Mouse (Mus musculus) small intestine, adult 2 months (tissue): ENCODE results near the gene Vamp1. TPM values are rescaled to one million over a fixed set of nuclear protein-coding genes. Genes with fewer than 3 reads are reported as not detected.
A peak's percentile ranks its signal among the peaks of the same experiment; 100 is the strongest.

Source experiments
- H3K27ac ChIP-seq: fragments of 200-500 bp; 2 replicates; pipeline ENCODE4 v1.5.1; 2012; ENCODE audit warnings: low read depth, low read length, control low read depth, inconsistent platforms; ENCODE audit not compliant: insufficient read depth
- H3K27me3 ChIP-seq: fragments of 200-500 bp; 2 replicates; pipeline ENCODE4 v1.6.1; 2012; ENCODE audit warnings: mild to moderate bottlenecking, moderate library complexity, low read length, inconsistent platforms; ENCODE audit not compliant: control insufficient read depth, insufficient read depth
- H3K36me3 ChIP-seq: fragments of 200-500 bp; 2 replicates; pipeline ENCODE4 v1.6.1; 2012; ENCODE audit warnings: mild to moderate bottlenecking, low read length, control low read depth, inconsistent platforms; ENCODE audit not compliant: control insufficient read depth, insufficient read depth
- H3K4me1 ChIP-seq: fragments of 200-500 bp; 2 replicates; pipeline ENCODE4 v1.6.1; 2012; ENCODE audit warnings: low read length, inconsistent platforms, mixed read lengths; ENCODE audit not compliant: control insufficient read depth, insufficient read depth, insufficient read length
- H3K4me3 ChIP-seq: fragments of 200-500 bp; 2 replicates; pipeline ENCODE4 v1.5.1; 2012; ENCODE audit warnings: low read depth, mild to moderate bottlenecking, control low read depth, inconsistent platforms, low read length, moderate library complexity
- CTCF ChIP-seq: fragments of 200-500 bp; IDR thresholded peaks from 2 replicates; pipeline ENCODE4 v1.5.1; 2012; ENCODE audit warnings: low read depth, mild to moderate bottlenecking, control low read depth, inconsistent platforms, low read length, moderate library complexity, mixed read lengths; ENCODE audit not compliant: insufficient replicate concordance, insufficient read length; ENCODE audit errors: extremely low read depth
- POLR2A ChIP-seq: fragments of 200-500 bp; IDR thresholded peaks from 2 replicates; pipeline ENCODE4 v1.6.1; 2012; ENCODE audit warnings: low read depth, mild to moderate bottlenecking, control low read depth, inconsistent platforms, low read length, moderate library complexity
- WGBS: fragments of 180-500 bp; shearing (Covaris S2); methylation state at CpG from one replicate; pipeline ENCODE4 v1.1.7; 2018; 5-methylcytosine and 5-hydroxymethylcytosine counted together
- polyA plus RNA-seq: library from polyadenylated mRNA; depleted of rRNA; stranded (reverse); fragments of >200 nt; gene quantifications from 2 replicates; pipeline ENCODE4 v1.2.3, GENCODE M21; 2012

Vamp1 gene
- polyA plus RNA-seq, 1 experiment, result 7.7 TPM

- 37% methylated on average over 2 of the region's 2 CpGs for WGBS
- TF ChIP-seq CTCF (no peak), POLR2A (no peak)
- H3K27ac ChIP-seq, result peak overlapping the region; percentile 52; the same call in 1 of the 2 replicates
- H3K27me3 ChIP-seq, result no peaks in the 10 kb centered on the region
- H3K4me1 ChIP-seq, result no peaks in the 10 kb centered on the region
- H3K4me3 ChIP-seq, result no peak overlapping the region
- peaks cover 47% of the 10 kb centered on the region for H3K36me3 ChIP-seq
Observed at GRCm38 (mm10) chr6:125222146-125222545, 6.8 kb downstream of the Vamp1 start.

GRCm38 (mm10) chr6:125222577-125222976 lies 7.2 kb downstream of the Vamp1 start:
- H3K27me3 ChIP-seq, result no peaks in the 10 kb centered on the region
- no peaks in the 10 kb centered on the region for H3K4me1 ChIP-seq
- H3K36me3 ChIP-seq, result peaks cover 49% of the 10 kb centered on the region
- TF ChIP-seq POLR2A (no peak), CTCF (no peak)
- no peak overlapping the region for H3K4me3 ChIP-seq
- peak overlapping the region; percentile 52 for H3K27ac ChIP-seq
- WGBS, result 71% methylated on average over 3 of the region's 3 CpGs

- no peak overlapping the region for H3K27ac ChIP-seq
- H3K4me3 ChIP-seq, result no peak overlapping the region
- peaks cover 53% of the 10 kb centered on the region for H3K36me3 ChIP-seq
- TF ChIP-seq POLR2A, result no peak
- TF ChIP-seq CTCF, result peak; percentile 30; the same call in 1 of the 2 replicates
- WGBS, result 87% methylated on average over 5 of the region's 5 CpGs
- peaks cover 2% of the 10 kb centered on the region; the same call in 1 of the 2 replicates for H3K4me1 ChIP-seq
- no peaks in the 10 kb centered on the region for H3K27me3 ChIP-seq
Observed at GRCm38 (mm10) chr6:125225518-125226115, 10.3 kb downstream of the Vamp1 start.

GRCm38 (mm10) chr6:125230571-125230970 lies 15.2 kb downstream of the Vamp1 start:
- TF ChIP-seq POLR2A (no peak), CTCF (no peak)
- Histone ChIP-seq H3K27ac (no peak overlapping the region; the same call in 1 of the 2 replicates), H3K4me3 (peak overlapping the region; percentile 32), H3K36me3 (peaks cover 30% of the 10 kb centered on the region), H3K4me1 (peaks cover 11% of the 10 kb centered on the region; the same call in 1 of the 2 replicates), H3K27me3 (no peaks in the 10 kb centered on the region)
- 56% methylated on average over 9 of the region's 9 CpGs for WGBS

GRCm38 (mm10) chr6:125231117-125232044 lies 16.0 kb downstream of the Vamp1 start, which contains the start of gene Tapbpl:
TSS of gene Tapbpl (minus strand) at chr6:125231860.
- peak within 1 kb of the TSS; percentile 80 for H3K4me3 ChIP-seq
- H3K27ac ChIP-seq, result peak within 1 kb of the TSS; percentile 94
- no peaks in the 10 kb centered on the region for H3K27me3 ChIP-seq
- TF ChIP-seq CTCF, result no peak
- peak; percentile 9; the same call in 1 of the 2 replicates for TF ChIP-seq POLR2A
- H3K36me3 ChIP-seq, result peaks cover 23% of the 10 kb centered on the region
- WGBS, result under 1% methylated on average over 16 of the region's 16 CpGs
- peaks cover 11% of the 10 kb centered on the region; the same call in 1 of the 2 replicates for H3K4me1 ChIP-seq

GRCm38 (mm10) chr6:125232045-125232437 lies 16.7 kb downstream of the Vamp1 start:
- Histone ChIP-seq H3K27me3 (no peaks in the 10 kb centered on the region), H3K36me3 (peaks cover 17% of the 10 kb centered on the region)
- 16% methylated on average over 4 of the region's 4 CpGs for WGBS

GRCm38 (mm10) chr6:125232516-125232915 lies 17.2 kb downstream of the Vamp1 start:
- WGBS, result 72% methylated on average over 6 of the region's 6 CpGs
- peaks cover 15% of the 10 kb centered on the region for H3K36me3 ChIP-seq
- H3K4me1 ChIP-seq, result peaks cover 11% of the 10 kb centered on the region; the same call in 1 of the 2 replicates
- H3K27me3 ChIP-seq, result no peaks in the 10 kb centered on the region
- no peak overlapping the region for H3K4me3 ChIP-seq
- H3K27ac ChIP-seq, result peak overlapping the region; percentile 94
- TF ChIP-seq POLR2A (no peak), CTCF (no peak)

More at GRCm38 (mm10) chr6:125232045-125232437, 16.7 kb downstream of the Vamp1 start:
- TF ChIP-seq POLR2A, result no peak
- no peak for TF ChIP-seq CTCF
- Histone ChIP-seq H3K27ac (peak overlapping the region; percentile 94), H3K4me3 (peak overlapping the region; percentile 80), H3K4me1 (peaks cover 11% of the 10 kb centered on the region; the same call in 1 of the 2 replicates)
